Mouse (Mus musculus): ENCODE results near the gene Ccl17. TPM values are rescaled to one million over a fixed set of nuclear protein-coding genes. Genes with fewer than 3 reads are reported as not detected.
A peak's percentile ranks its signal among the peaks of the same experiment; 100 is the strongest.

Gene Ccl17
- total RNA-seq (2021), result not detected
- long read RNA-seq, experiment 1, result 0 reads
- long read RNA-seq, experiment 2, result 0 reads

DNA sequence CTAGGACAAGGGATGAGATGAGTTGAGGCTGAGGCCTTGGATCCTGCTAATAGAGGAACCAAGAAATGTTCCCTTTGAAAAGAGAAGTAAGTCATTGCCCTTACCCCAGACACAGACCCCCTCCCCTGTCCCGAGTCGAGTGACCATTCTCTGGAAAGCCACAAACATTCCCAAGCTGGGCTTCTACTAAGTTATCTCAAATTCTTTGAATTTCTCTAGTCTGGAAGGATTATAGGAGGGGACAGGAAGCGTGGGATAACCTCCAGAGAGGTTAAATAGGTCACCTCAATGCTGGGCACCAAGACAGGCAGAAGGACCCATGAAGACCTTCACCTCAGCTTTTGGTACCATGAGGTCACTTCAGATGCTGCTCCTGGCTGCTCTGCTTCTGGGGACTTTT is at the start of gene Ccl17:
TSS of gene Ccl17 (plus strand) at position 301 of the 400 bp plus-strand sequence.
- DNase-seq, result no peak

DNA sequence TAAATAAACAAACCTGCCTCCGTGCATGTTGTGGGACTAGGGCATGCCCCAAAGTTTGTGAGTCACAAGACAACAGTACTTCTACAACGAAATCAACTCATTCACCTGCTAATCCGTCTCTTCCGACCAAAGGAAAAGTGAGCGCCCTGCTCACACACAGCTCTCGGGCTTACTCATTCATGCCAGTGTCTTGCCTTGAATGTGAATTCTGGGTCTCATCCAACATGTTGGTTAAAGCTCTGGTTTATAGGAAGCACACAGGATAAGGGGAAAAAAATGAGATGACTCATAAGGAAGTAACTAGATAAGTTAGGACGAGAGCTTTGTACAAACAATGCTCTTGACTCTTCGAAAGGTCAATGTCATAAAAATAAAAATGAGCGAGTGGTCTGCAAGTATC is 43.2 kb upstream of the Ccl17 start:
- no peak for DNase-seq

DNA sequence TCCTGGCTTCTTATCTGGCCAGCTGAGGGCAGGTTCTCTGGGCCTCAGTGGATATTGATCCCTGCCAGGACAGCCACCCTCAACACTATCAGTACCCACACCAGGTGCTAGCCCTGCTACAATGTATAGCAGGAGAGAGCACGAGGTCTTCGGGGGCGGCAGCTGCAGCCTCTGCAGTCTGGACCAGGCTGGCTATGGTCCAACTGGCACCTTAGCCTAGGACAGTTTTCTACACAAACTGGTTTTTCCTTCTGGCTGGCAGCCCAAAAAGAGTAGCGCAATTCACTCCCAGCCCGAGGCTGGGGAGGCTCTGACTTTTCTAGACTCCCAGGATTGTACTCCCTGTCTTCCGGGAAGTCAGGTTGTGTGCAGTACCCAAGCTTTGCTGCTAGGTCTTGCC is 39.3 kb upstream of the Ccl17 start:
- DNase-seq, result no peak

DNA sequence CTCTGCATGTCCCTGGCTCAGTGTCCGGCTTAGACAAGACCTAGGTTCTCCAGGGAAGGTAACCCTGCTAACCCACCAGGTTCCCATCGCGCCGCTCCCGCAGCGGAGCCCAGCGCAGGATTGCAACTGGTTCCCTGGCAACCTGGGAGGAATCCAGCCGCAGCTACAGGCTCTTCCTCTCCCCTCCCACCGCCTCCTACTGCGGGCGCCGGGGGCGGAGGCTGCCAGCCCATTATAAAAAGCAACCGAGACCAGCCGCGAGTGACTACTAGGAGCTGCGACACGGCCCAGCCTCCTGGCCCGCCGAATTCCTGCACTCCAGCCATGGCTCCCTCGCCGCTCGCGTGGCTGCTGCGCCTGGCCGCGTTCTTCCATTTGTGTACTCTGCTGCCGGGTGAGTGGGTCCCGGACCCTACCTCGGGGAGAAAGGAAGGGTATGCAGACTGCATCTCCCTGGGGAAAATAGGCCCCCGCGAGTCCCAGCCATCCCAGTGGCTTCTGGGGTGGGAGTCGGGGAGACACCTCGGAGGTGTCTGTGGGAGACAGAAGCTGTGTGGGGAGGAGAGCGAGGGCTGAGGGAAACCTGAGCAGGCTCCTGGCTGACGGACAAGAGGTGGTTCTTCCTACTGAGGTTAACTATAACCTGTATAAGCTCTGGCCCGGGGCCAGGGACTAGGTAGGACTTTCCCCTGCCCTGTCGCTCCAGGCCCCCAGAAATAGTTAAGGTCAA is 38.1 kb upstream of the Ccl17 start, which contains the start of gene Cx3cl1:
TSS of gene Cx3cl1 (plus strand) at position 69 of the 730 bp plus-strand sequence.
- DNase-seq, result peak; percentile 66

DNA sequence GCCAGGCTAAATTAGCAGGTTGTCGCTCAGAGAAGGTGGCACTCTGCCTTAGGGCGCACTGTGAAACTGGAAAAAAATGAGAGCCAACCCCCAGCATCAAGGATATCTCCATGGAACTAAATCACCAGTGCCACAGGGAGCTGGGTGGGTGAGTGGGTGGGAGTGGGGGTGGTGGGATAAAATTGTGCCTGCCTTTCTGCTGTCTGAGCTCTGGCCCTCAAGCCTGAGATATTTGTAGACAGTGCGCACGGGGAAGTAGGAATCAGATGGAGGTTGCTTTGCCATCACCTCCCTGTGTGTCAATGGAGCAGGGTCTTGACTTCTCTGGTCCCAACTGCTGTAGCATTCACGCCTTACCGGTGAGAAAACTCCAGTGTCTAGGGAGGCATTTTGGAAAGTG is 37.2 kb upstream of the Ccl17 start:
- DNase-seq, result no peak

DNA sequence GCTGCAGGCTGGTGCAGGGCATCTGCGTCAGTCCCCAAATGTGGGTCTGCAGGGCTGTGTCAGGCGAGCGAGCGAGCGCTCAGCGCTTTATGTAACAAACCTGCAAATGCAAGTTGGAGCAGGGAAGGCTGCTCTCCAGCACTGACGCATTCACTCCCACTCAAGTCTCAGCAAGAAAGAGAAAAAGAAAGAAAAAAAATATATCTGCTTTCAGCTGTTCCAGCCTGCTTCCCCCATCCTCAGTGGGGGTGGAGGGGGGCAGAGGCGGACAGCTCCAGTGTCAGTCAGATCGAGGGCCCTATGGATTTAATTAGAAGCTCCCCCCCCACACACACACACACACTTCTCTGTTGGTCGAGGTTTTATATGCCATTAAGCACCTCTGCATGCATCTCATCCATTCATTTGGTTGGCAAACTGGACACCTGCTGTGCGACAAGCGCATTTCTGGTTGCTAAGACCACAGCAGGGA is 36.5 kb upstream of the Ccl17 start:
- no peak for DNase-seq

DNA sequence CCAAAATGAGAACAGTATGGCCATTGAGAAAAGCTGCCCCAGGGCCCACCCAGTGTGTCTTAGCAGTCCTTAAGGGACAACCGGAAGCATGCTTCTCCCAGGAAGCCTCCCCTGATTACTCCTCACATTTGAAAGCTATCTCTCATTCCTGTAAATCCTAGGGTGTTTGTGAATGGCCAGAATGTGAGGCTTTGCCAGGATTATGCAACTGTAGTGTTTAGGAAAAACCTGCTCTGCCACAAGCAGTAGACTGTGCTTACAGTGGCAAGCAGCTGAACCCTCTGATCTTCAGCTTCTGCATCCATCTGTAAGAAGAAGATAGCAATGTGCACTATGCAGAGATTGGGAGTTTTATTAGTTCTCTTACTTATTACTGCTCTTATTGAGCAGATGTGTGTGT is 35.7 kb upstream of the Ccl17 start:
- no peak for DNase-seq

DNA sequence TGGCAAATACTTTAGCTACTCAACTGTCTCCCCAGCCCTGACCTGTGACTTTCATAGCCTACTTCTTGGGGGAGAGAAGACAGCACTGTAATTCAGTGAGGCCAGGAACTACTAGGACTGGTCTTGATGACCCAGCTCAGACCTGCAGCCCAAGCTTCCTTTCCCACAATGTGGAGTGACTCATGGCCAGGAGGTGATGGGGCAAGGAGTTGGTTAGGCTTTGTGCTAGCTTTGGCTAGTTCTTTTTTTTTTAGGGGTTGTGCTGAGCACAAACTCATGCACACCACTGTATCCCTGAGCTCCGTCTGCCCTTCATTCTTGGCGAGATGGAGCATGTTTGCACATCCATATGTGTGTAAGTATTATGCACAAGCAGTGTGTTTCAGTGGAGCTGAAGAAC is 33.9 kb upstream of the Ccl17 start:
- DNase-seq, result no peak

DNA sequence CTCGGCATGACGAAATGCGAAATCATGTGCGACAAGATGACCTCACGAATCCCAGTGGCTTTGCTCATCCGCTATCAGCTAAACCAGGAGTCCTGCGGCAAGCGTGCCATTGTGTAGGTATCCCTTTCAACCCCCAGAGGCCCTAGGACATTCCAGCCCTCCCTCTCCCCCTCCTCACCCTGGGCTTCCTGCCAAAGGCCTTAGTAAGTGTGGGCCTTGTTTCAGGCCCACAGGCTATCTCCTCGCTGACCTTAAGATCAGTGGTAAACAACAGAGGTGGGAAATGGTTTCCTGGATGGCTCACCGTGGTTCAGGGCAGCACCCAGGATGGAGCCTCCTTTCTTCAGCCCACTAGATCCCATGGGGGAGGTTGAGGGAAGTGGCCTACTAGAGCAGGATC is 32.2 kb upstream of the Ccl17 start:
- no peak for DNase-seq

DNA sequence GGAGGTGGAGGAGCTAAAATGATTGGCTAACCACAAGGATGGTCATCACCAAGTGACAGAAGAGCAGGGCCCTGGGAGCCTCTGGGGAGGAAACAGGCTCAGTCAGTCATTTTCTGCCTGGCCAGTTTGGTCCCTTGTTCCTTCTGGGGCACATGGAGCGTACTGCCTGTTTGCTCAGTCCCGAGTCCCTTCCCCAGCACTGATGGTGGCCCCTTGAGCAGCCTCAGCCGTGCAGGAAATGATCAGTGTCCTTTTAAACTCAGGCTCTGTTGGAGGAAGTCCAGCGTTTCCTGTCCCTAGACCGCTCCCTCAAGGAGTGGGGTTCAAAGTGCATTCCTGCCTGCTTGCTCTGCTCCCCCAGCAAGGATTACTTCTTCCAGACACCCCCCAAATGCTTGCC is 31.8 kb upstream of the Ccl17 start:
- no peak for DNase-seq

DNA sequence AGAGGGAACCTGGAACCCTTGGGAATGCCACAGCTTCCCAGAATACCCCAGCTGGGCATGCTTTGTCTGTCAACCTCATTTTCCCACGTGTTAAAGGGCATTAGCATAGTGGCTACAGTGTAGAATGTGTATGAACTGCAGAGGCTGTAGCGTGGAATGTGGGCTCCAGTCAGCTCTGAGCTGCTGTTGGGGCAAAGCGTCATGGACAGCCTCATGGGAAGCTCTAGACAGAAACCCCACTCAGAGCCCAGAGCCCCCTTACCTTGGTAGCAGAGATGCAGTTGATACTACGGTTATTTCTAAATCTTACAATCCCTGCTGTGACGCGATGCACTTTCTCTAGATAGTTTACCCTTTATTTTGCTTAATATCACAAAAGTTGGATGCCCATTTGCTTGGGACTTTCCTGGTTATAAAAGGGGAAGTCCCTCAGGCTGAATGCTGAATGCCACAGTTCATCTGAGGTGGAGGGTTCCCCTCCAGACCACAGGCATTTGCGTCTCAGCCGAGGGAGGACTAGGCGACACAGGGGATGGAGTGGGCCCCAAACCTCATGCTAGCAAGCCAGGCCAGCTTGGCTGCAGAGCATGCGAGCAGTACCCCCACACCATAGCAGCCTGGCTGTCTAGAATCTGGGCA is 31.2 kb upstream of the Ccl17 start:
- DNase-seq, result no peak

DNA sequence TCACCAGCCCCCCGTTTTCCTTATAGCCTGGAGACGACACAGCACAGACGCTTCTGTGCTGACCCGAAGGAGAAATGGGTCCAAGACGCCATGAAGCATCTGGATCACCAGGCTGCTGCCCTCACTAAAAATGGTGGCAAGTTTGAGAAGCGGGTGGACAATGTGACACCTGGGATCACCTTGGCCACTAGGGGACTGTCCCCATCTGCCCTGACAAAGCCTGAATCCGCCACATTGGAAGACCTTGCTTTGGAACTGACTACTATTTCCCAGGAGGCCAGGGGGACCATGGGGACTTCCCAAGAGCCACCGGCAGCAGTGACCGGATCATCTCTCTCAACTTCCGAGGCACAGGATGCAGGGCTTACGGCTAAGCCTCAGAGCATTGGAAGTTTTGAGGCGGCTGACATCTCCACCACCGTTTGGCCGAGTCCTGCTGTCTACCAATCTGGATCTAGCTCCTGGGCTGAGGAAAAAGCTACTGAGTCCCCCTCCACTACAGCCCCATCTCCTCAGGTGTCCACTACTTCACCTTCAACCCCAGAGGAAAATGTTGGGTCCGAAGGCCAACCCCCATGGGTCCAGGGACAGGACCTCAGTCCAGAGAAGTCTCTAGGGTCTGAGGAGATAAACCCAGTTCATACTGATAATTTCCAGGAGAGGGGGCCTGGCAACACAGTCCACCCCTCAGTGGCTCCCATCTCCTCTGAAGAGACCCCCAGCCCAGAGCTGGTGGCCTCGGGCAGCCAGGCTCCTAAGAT is 30.5 kb upstream of the Ccl17 start:
- DNase-seq, result no peak

DNA sequence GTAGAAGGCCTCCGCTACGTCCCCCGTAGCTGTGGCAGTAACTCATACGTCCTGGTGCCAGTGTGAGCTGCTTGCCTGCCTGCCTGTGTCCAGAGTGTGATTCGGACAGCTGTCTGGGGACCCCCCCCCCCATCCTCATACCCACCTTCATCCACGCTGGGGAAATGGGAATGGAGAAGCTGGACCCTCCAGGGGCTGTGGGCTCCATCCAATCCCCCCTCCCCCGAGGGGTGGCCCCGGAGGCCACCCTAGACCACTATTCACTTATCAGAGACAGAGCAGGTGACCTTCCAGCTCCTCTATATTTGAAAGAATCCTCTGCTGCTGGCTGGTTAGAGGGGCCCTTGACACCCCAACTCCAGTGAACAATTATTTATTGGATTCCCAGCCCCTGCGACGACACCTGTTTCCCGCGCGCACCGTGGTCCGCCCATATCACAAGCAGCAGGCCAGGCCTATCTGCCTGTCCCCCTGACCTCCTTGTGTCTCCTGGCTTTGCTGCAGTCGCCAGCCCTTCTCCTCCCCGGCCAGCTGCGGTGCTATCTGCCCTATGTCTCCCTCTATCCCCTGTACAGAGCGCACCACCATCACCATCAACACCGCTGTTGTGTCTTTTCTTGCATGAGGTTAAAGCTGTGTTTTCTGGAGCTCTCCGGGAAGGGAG is 29.6 kb upstream of the Ccl17 start:
- DNase-seq, result no peak

DNA sequence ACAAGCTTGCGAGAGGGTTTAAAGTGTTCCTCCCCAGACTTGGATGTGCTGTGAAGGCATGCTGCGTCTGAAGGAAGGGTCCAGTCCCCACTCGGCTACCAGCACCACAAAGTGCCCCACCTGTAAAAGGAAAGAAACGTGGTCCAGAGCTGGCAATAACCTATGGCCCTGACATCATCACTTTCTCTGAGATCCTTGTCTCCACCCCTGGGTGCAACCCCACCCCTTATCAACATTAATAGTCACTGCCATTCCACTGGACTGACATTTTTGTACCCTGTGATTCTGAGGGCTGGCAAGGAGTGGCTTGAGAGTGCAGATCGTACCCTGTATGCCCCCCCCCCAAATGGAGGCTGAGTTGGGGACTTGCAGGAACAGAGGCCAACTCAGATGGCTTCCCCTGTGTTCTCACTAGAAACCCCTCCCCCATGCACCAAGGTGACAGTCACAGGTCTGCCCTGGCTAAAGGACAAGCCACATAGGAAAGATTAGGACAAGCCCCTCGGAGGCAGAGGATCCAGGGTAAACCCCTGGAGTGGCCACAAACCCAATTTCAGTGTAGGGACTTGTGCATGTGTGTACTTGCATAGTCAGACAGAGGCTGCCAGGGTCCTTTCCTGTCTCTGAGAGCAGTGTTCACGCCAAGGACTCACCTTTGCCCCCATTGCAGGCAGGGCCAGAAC is 29.0 kb upstream of the Ccl17 start:
- no peak for DNase-seq

DNA sequence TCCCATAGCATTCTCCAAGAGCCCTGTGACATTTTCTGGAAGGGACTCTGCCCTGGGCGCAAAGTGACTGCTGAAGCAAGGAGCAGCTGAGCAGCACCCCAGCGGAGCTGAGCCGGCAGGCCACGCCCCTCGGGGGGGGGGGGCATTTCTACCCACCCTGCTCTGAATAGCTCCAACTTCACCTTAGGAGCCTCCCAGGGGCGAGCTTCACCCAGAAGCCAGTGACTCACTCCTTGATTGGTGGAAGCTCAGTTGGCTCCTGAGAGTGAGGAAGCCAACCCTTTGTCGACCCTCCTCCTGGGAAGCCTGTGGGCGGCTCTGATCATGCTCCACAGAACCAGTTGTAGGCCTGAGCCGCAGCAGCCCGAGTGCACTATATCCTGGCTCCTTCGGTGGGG is 28.4 kb upstream of the Ccl17 start:
- DNase-seq, result no peak

DNA sequence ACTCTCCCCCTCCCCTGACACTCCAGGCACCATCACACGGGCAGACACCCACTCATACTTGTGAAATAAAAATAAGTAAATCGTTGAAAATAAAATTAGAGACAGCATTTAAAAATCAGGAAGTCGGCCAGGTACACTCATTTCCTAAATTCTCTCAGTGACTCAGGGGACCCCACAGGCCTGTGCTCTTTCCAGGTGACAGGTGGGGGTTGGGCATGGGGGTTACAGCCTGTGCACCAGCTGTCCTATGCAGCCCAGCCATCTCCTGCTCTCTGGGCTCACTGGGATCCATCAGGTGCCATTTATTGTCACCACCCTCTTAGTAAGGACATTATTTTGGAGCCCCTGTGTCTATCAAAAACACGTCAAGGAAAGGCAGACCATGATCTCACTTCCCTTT is 26.4 kb upstream of the Ccl17 start:
- DNase-seq, result no peak

DNA sequence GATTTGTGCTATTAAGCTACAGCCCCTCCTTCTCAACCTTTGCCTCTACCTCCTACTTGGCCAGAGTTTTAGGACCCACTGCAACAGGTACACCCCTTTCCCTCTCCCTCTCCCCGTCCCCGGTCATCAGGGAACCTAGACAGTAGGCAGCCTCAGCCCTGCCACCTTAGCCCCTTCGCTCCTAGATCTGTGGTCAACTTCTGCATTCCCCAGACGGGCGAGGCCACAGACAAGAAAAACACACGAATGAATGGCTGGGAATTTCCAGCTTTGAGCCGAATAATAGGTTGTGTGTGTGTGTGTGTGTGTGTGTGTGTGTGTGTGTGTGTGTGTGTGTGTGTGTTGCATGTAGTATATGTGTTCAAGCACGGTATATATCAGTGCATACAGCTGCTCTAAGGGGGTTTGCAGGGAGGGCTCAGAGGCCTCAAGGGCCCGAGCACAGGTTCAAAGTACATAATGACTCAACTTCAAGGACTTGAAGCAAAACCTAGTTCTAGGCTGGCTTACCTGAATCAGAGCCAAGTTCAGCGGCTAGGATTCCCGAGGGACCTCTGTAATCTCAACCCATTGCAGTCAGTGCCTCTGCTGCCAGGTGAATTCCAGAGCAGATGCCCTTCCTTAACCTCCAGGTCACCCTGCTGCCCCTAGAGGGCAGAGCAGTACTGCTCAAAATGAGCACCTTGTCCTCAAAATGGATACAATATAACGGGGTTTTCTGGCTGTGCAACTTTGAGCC is 24.8 kb upstream of the Ccl17 start:
- DNase-seq, result no peak

DNA sequence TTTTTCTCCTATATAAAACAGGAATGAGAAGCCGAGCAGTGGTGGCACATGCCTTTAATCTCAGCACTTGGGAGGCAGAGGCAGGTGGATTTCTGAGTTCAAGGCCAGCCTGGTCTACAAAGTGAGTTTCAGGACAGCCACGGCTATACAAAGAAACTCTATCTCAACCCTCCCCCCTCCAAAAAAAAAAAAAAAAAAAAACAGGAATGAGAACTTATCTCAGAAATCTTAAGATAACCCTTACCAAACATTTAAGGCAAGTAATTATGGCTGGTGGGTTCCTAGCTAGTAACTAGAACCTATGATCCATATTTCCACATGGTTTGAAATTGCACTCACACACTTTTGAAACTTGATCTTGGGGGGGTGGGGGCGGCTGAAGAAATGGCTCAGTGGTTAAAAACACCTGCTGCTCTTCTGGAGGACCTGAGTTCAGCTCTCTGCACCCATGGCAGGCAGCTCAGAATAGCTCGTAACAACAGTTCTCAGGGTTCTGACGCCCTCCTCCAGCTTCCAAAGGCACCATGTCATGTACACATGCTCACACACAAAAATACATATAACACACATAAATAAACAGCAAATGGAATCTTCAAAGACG is 24.2 kb upstream of the Ccl17 start:
- no peak for DNase-seq

DNA sequence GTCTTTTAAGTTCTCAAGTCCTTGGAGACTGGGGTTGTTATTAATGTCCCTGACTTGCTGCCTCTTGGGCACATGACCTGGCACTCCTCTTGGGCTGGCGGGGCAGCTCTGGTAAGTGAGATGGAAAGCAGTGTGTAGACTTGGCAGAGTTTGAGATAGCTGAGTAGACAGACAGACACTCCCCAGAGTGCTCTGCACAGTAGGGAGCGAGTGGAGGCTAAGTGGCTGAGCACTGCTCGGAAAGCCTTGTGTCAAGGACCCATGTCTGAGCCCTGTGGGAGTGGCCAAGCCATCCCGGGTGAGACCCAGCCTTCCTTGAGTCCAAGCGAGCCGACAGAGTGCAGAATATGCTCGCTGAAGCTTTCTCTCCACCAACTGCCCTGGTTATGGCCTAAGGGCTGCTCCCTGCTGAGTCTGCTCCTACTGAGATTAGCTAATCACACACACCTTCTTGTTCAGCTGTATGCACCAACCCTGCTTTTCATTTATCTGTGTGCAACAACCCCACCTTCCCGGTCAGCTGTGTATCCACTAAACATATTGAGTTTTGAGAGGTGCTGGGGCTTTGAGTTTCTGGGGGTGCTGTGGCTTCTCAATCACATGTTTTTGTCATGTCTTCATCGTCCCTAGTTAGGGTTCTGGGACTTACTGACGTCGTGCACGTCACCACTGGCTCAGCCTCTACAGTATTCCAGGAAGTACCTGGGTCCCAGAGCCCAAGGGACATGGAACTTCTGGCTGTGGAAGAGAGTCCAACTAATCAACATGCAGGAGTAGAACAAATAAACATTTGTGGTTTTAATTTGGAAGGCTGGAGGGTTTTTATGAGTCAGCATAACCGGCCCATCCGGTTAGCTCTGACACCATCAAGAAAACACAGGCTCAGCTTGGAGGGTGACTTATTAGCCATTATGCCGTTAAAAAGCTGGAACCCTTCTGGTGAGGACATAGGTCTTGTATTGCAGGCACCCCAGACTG is 22.4 kb upstream of the Ccl17 start:
- no peak for DNase-seq
